Mouse (Mus musculus): ENCODE results near the gene Mpc2. TPM values are rescaled to one million over a fixed set of nuclear protein-coding genes. Genes with fewer than 3 reads are reported as not detected.

Mpc2 gene
- total and polyA plus RNA-seq, 2 experiments from 2014 or later = 127 to 251 TPM

DNA sequence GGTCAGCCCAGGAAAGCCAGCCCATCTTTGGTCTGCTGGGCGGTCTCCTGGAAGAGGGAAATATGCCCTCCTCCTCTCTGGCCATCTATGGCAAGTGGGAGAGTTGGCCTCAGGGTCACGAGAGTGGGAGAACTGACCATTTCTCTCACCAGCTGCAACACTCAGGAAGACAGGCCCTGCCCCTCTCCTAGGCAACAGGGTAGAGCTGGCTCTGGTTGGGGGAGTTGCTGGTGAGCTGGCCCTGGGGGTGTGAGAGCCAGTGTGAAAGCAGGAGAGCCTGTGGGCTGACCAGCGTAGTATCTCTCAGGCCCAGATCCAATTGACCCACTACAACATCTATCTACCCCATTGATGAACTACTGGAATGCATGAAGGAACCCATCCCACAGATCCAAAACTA is 18.7 kb upstream of the Mpc2 start:
- Histone ChIP-seq H3K9me3 (ENCODE audit: low read length) (no peaks in the 10 kb centered on the region), H3K36me3 (ENCODE audit: insufficient read depth) (no peaks in the 10 kb centered on the region), H3K27ac (ENCODE audit: low read depth, low read length) (no peak overlapping the region), H3K27me3 (ENCODE audit: insufficient read depth, low read length) (no peaks in the 10 kb centered on the region), H3K4me1 (ENCODE audit: insufficient read depth) (no peaks in the 10 kb centered on the region), H3K4me2 (ENCODE audit: low read depth) (no peak overlapping the region), H3K4me3 (ENCODE audit: low read depth, low read length) (no peak overlapping the region), H3K9ac (no peak overlapping the region)
- WGBS = 86% methylated on average over 3 of the region's 3 CpGs
- TF ChIP-seq CTCF (IDR thresholded peaks at IDR 0.05; ENCODE audit: low read depth) = no peak
- ATAC-seq (no peak), DNase-seq (no peak)

DNA sequence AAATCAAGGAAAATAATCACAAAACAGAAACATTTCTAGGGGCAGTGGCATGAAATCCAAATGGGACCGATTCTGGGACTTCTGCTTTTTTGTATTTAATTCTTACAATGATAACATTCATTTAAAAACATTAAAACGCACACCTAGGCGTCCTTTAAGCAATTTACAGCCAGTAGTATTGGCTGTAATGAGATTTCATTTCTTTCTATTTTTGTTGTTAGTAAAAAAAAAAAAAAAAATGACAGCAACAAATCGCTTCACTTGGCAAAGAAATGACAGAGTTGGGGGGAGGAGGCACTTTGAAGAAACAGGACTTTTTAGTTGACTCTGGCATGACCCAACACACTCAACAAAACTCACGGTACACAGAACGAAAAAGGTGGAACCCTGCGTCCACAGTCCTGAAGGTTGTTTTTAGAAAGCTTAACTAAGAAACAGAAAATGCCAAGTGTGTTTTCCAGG is 1.4 kb upstream of the Mpc2 start:
- peak overlapping the region; percentile 93 for H3K4me3 ChIP-seq (ENCODE audit: low read depth, low read length)
- no peaks in the 10 kb centered on the region for H3K27me3 ChIP-seq (ENCODE audit: insufficient read depth, low read length)
- no peak overlapping the region for H3K27ac ChIP-seq (ENCODE audit: low read depth, low read length)
- 20% methylated on average over 7 of the region's 7 CpGs for WGBS
- peaks cover 12% of the 10 kb centered on the region for H3K4me1 ChIP-seq (ENCODE audit: insufficient read depth)
- no peaks in the 10 kb centered on the region for H3K9me3 ChIP-seq (ENCODE audit: low read length)
- DNase-seq (peak; percentile 2), ATAC-seq (no peak)
- peak overlapping the region; percentile 87 for H3K9ac ChIP-seq
- H3K36me3 ChIP-seq (ENCODE audit: insufficient read depth) = no peaks in the 10 kb centered on the region
- no peak for TF ChIP-seq CTCF (IDR thresholded peaks at IDR 0.05; ENCODE audit: low read depth)
- H3K4me2 ChIP-seq (ENCODE audit: low read depth) = peak overlapping the region; percentile 95

DNA sequence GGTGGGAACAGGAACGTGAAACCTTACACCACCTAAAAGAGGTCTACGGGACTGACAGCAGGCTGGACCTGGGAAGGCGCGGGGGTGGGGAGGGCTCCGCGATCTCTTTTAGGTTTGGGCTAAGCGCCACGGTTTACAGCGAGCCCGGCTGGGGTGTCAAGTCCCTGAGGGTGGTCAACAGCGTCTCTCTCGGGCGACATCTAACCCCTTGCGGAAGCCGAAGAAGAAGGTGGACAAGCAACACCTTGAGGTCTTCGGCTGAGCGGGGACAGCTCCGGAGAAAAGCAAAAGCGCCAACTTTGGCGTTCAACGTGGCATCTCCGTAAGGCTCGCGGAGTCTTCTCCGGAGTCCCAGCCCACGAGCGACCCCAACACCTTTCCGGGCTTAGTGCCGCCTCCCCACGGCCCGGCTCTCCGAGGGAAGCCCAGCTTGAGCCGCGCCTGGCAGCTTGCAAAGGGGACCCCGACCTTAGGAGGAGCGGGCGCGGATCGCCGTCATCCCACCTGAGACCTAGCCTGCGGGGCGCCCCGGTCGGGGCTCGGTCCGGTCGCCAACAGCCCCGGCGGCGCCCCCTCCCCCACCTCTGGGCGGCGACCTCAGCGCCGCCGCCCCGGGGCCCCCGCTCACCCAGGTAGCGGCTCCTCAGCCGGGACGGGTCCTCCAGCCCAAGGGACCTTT is 795 bp upstream of the Mpc2 start:
- peak overlapping the region; percentile 93 for H3K4me3 ChIP-seq (ENCODE audit: low read depth, low read length)
- peaks cover 12% of the 10 kb centered on the region for H3K4me1 ChIP-seq (ENCODE audit: insufficient read depth)
- DNase-seq (peak; percentile 38), ATAC-seq (no peak)
- no peaks in the 10 kb centered on the region for H3K27me3 ChIP-seq (ENCODE audit: insufficient read depth, low read length)
- H3K27ac ChIP-seq (ENCODE audit: low read depth, low read length) = peak overlapping the region; percentile 96
- H3K9ac ChIP-seq = peak overlapping the region; percentile 87
- peak overlapping the region; percentile 95 for H3K4me2 ChIP-seq (ENCODE audit: low read depth)
- TF ChIP-seq CTCF (IDR thresholded peaks at IDR 0.05; ENCODE audit: low read depth) = peak; percentile 1; the same call in 1 of the 2 replicates
- no peaks in the 10 kb centered on the region for H3K9me3 ChIP-seq (ENCODE audit: low read length)
- 3% methylated on average over 57 of the region's 60 CpGs for WGBS
- H3K36me3 ChIP-seq (ENCODE audit: insufficient read depth) = no peaks in the 10 kb centered on the region

DNA sequence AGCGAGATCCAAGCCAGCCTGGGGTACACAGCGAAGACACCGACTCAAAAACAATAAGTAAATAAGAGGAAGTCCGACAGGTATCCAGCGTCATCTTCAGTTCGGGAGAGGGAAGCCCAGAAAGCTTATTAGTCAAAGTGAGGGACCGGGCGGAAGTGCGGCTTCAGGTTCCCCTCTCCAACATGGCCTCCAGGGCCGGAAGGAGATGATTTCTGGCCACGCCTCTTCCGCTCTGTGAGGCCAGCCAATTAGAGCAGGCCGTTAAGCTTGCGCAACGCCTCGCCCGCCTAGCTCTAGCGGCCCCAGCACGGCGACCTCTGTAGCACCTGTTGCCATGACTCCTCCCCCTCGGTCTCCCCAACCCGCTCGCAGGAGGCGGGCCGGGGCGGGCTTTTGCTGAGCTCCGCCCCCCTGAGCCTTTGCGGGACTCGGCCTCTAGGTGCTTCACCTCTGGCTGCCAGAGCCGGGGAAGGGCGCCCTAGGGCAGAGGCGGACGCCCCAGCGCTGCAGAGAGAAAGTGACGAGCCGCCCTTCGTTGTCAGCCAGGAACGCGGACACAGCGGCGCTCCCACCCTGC is 452 bp downstream of the Mpc2 start:
- peak; percentile 99 for DNase-seq
- WGBS = under 1% methylated on average over 41 of the region's 41 CpGs
- peaks cover 12% of the 10 kb centered on the region for H3K4me1 ChIP-seq (ENCODE audit: insufficient read depth)
- H3K9ac ChIP-seq = peak overlapping the region; percentile 87
- TF ChIP-seq CTCF (IDR thresholded peaks at IDR 0.05; ENCODE audit: low read depth) = peak; percentile 69
- no peaks in the 10 kb centered on the region for H3K36me3 ChIP-seq (ENCODE audit: insufficient read depth)
- peak overlapping the region; percentile 93 for H3K4me3 ChIP-seq (ENCODE audit: low read depth, low read length)
- peak overlapping the region; percentile 95 for H3K4me2 ChIP-seq (ENCODE audit: low read depth)
- H3K27ac ChIP-seq (ENCODE audit: low read depth, low read length) = peak overlapping the region; percentile 96
- no peaks in the 10 kb centered on the region for H3K9me3 ChIP-seq (ENCODE audit: low read length)
- peak; percentile 96 for ATAC-seq
- no peaks in the 10 kb centered on the region for H3K27me3 ChIP-seq (ENCODE audit: insufficient read depth, low read length)

DNA sequence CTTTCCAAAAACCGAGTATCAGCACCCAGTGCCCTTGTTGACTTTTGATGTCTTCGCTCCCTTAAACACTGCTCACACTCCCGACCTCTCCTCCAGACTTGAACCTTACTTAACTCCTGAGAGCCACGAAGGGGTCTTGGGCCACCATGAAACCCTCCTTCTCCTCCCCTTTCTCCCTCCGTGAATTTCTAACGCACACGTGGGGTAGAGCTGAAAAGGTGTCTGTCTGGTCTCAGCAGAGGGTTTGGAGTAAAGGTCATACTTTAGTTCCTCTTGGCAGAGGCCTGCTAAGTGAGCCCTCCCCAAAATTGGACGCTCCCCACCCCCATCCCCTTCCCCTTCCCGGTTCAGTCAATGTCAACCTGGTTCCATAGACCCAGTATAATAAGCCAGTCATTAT is 1.2 kb downstream of the Mpc2 start:
- peak overlapping the region; percentile 93 for H3K4me3 ChIP-seq (ENCODE audit: low read depth, low read length)
- peaks cover 12% of the 10 kb centered on the region for H3K4me1 ChIP-seq (ENCODE audit: insufficient read depth)
- H3K4me2 ChIP-seq (ENCODE audit: low read depth) = peak overlapping the region; percentile 73
- no peaks in the 10 kb centered on the region for H3K27me3 ChIP-seq (ENCODE audit: insufficient read depth, low read length)
- H3K36me3 ChIP-seq (ENCODE audit: insufficient read depth) = no peaks in the 10 kb centered on the region
- TF ChIP-seq CTCF (IDR thresholded peaks at IDR 0.05; ENCODE audit: low read depth) = no peak
- 2% methylated on average over 9 of the region's 9 CpGs for WGBS
- H3K9me3 ChIP-seq (ENCODE audit: low read length) = no peaks in the 10 kb centered on the region
- no peak for ATAC-seq
- peak overlapping the region; percentile 77 for H3K27ac ChIP-seq (ENCODE audit: low read depth, low read length)
- DNase-seq = no peak
- peak overlapping the region; percentile 70 for H3K9ac ChIP-seq

DNA sequence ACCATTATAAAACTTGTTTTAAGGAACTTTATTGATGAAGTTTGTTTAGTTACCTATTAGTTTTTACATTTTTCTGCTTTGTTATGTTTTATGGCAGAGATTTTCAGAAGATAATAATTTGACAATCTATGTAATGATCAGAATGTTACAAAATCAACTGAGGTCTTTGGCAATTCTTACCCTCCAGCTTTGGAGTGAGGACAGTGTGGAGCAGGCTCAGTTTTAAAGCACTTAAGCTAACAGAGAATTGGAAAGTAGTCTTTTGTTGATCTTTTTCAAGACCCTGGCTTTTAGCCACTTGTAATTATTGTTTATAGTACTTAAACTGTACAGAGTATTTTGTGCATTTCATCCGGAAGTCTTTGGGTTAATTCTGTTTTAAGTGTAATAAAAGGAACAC is 2.4 kb downstream of the Mpc2 start:
- 70% methylated on average over 1 of the region's 1 CpGs for WGBS
- TF ChIP-seq CTCF (IDR thresholded peaks at IDR 0.05; ENCODE audit: low read depth) = no peak
- ATAC-seq (no peak), DNase-seq (no peak)
- no peaks in the 10 kb centered on the region for H3K27me3 ChIP-seq (ENCODE audit: insufficient read depth, low read length)
- H3K4me1 ChIP-seq (ENCODE audit: insufficient read depth) = peaks cover 12% of the 10 kb centered on the region
- H3K36me3 ChIP-seq (ENCODE audit: insufficient read depth) = no peaks in the 10 kb centered on the region
- H3K4me2 ChIP-seq (ENCODE audit: low read depth) = no peak overlapping the region
- H3K9me3 ChIP-seq (ENCODE audit: low read length) = no peaks in the 10 kb centered on the region
- no peak overlapping the region for H3K9ac ChIP-seq
- no peak overlapping the region for H3K27ac ChIP-seq (ENCODE audit: low read depth, low read length)
- no peak overlapping the region for H3K4me3 ChIP-seq (ENCODE audit: low read depth, low read length)

DNA sequence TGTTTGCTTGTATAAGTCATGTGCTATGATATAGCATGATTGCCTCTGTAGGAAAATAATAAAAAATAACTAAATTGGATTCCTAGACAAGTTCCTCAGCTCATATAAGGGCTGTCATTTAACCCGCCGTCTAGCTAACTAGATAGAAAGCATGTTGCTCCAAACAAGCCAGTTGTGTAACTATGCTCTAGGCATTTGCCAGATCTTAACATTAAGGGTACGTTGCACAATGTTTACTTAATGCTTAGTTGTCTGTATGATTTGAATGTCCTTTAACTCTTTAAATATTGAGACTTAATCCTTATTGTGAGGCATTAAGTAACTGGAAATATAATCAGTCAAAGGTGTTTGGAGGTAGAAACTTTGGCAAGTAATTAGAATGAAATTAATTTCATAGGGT is 4.1 kb downstream of the Mpc2 start:
- Histone ChIP-seq H3K9ac (no peak overlapping the region), H3K27ac (ENCODE audit: low read depth, low read length) (no peak overlapping the region), H3K9me3 (ENCODE audit: low read length) (no peaks in the 10 kb centered on the region), H3K36me3 (ENCODE audit: insufficient read depth) (no peaks in the 10 kb centered on the region), H3K4me2 (ENCODE audit: low read depth) (no peak overlapping the region), H3K27me3 (ENCODE audit: insufficient read depth, low read length) (no peaks in the 10 kb centered on the region), H3K4me1 (ENCODE audit: insufficient read depth) (peaks cover 5% of the 10 kb centered on the region), H3K4me3 (ENCODE audit: low read depth, low read length) (no peak overlapping the region)
- DNase-seq = no peak
- WGBS = 90% methylated on average over 3 of the region's 3 CpGs
- no peak for TF ChIP-seq CTCF (IDR thresholded peaks at IDR 0.05; ENCODE audit: low read depth)
- ATAC-seq = no peak

Measured in forebrain, postnatal 0 days (tissue).